In the genomic region with DNA sequence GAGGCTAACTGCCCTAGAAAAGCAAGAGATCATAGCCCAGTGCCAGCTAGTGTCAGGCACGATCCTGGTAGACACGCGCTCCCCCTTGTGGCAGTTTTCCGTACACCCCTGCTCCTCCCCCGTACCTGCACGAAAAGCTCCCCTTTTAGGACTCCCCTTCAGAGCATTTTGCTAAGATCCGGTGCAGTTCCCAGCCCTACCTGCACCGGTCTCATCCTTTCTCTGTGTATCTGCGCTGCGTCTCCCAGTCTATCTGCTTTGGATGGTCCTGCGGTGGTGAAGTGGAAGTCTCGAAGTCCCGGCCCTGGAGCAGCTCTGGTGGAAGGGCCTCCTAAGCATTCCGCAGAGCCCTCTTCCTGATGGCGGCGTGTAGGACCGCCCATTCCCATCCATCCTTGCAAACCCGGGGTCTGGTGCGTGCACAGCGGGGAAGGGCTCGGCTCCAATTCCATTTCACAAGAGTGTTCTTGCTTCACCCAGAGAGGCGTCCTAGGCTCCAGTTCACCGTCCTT, we compare ENCODE assay signal across 8 mouse cellular contexts. TPM values are rescaled to one million over a fixed set of nuclear protein-coding genes. Genes with fewer than 3 reads are reported as not detected.
DNase-seq lines count a peak whose midpoint lies in the region; ATAC-seq and TF ChIP-seq lines count a peak whose summit lies in the region.

A gene (minus strand): TSS at position 383 of the 512 bp plus-strand sequence.

- peak within 1 kb of the TSS; percentile 79 for H3K27ac ChIP-seq in hindbrain, embryonic 10.5 days
- H3K27ac ChIP-seq in lung, postnatal 0 days (ENCODE audit: low read length): no peak within 1 kb of the TSS

- peak; percentile 70 for ATAC-seq in frontal cortex, adult (ENCODE audit: low TSS enrichment)
- ATAC-seq in lung, postnatal 0 days: peak; percentile 84

- H3K4me3 ChIP-seq in hindbrain, embryonic 10.5 days: peak within 1 kb of the TSS; percentile 57
- H3K4me3 ChIP-seq in lung, postnatal 0 days (ENCODE audit: low read depth, low read length): peak within 1 kb of the TSS; percentile 49

- DNase-seq in MEL-GATA-1-ER (ENCODE audit: extremely low read depth, low read depth): peak; percentile 51
- DNase-seq in cerebellum, adult 8-10 months: peak; percentile 92
- DNase-seq in hindbrain, embryonic 10.5 days (ENCODE audit: low spot score): peak; percentile 85
- DNase-seq in layer of hippocampus, adult 9-11 months: peak; percentile 87
- DNase-seq in lung, postnatal 0 days (ENCODE audit: low spot score): peak; percentile 93
- peak; percentile 81 for DNase-seq in ovary, postnatal 36 days (ENCODE audit: low spot score)
- DNase-seq in thymus, postnatal 25 days: peak; percentile 91

- H3K27me3 ChIP-seq in hindbrain, embryonic 10.5 days (ENCODE audit: insufficient read depth, poor library complexity, severe bottlenecking): no peaks in the 10 kb centered on the region
- H3K27me3 ChIP-seq in lung, postnatal 0 days (replicated peaks; ENCODE audit: insufficient read depth, low read length): no peaks in the 10 kb centered on the region

- no peaks in the 10 kb centered on the region for H3K36me3 ChIP-seq in hindbrain, embryonic 10.5 days
- no peaks in the 10 kb centered on the region for H3K36me3 ChIP-seq in lung, postnatal 0 days (ENCODE audit: insufficient read depth, low read length)

- peak within 1 kb of the TSS; percentile 65 for H3K4me2 ChIP-seq in lung, postnatal 0 days (replicated peaks; ENCODE audit: low read depth, low read length)

- H3K4me1 ChIP-seq in hindbrain, embryonic 10.5 days (replicated peaks): peaks cover 8% of the 10 kb centered on the region; the same call in 1 of the 2 replicates
- peaks cover 3% of the 10 kb centered on the region; the same call in 1 of the 2 replicates for H3K4me1 ChIP-seq in lung, postnatal 0 days (ENCODE audit: insufficient read depth, low read depth, low read length)

- no peak; the same call in 1 of the 2 replicates for TF ChIP-seq EP300 in lung, postnatal 0 days (IDR thresholded peaks at IDR 0.05)

- WGBS in hindbrain, embryonic 10.5 days: under 1% methylated on average over 23 of the region's 23 CpGs
- WGBS in lung, postnatal 0 days: 1% methylated on average over 23 of the region's 23 CpGs

- no peaks in the 10 kb centered on the region for H3K9me3 ChIP-seq in hindbrain, embryonic 10.5 days
- H3K9me3 ChIP-seq in lung, postnatal 0 days (ENCODE audit: low read length): no peaks in the 10 kb centered on the region

- peak within 1 kb of the TSS; percentile 43 for H3K9ac ChIP-seq in lung, postnatal 0 days (replicated peaks; ENCODE audit: low read depth)

- peak; percentile 93 for TF ChIP-seq CTCF in lung, postnatal 0 days (IDR thresholded peaks at IDR 0.05)

RNA-seq across cellular contexts. Expression of the gene that starts here (rescaled TPM):
- 9.5 and 9.6 TPM in 2 replicates for polyA plus RNA-seq in hindbrain, embryonic 10.5 days (2016; fragmentation: Nextera tagmentation; extraction: Ambion mirVana)
- polyA plus RNA-seq in lung, postnatal 0 days (2015; fragmentation: Nextera tagmentation; extraction: Ambion mirVana): 6.9 and 9.1 TPM in 2 replicates
